Mouse (Mus musculus): ENCODE results near the gene Klhl25.
"Not testable (repeated sequence)": the region's sequence is repeated elsewhere in the genome, so short reads cannot be mapped to it uniquely, and the experiment has no call there.

DNA sequence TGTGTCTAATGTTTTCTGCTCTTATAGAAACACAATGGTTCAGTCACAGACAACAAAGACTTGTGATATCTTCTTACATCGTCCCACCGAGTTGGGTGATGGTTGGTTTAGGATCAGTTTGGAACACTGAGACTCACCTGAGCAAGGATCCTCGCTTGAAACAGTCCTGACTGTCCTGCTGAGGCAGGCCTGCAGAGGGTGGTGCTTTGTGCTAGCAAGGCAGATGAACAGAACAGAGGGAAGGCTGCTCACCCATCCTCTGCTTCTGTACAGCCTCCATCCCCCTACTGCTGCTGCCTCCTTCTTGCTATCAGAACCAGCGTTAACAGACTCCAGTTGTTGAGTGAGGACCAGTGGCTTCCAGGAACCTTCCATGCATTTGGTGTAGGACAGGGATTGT, 14.2 kb upstream of the Klhl25 start:
- TF ChIP-seq KAT2A (IDR thresholded peaks at IDR 0.05; ENCODE audit: insufficient replicate concordance, low read length); NELFE (IDR thresholded peaks at IDR 0.05; ENCODE audit: low read depth, low read length); CTCF (conservative IDR thresholded peaks at IDR 0.05 in 1 of 2, IDR thresholded peaks at IDR 0.05 in 1 of 2; ENCODE audit: low read depth in 2 of 2, low read length in 2 of 2); MAFK (IDR thresholded peaks at IDR 0.05; ENCODE audit: insufficient replicate concordance, low read length); ZMIZ1 (IDR thresholded peaks at IDR 0.05; ENCODE audit: low read depth, low read length); POLR2A (IDR thresholded peaks at IDR 0.05; ENCODE audit: low read depth, low read length); TCF12 (IDR thresholded peaks at IDR 0.05; ENCODE audit: low read depth, low read length); CHD2 (IDR thresholded peaks at IDR 0.05; ENCODE audit: low read length); ZC3H11A (IDR thresholded peaks at IDR 0.05; ENCODE audit: low read depth, low read length); EP300 (IDR thresholded peaks at IDR 0.05; ENCODE audit: low read length); MAZ (IDR thresholded peaks at IDR 0.05; ENCODE audit: low read depth, low read length): not testable (repeated sequence)

Measured in CH12.LX (cell line).